Mouse (Mus musculus): ENCODE data around the gene Pramef12. TPM values are rescaled to one million over a fixed set of nuclear protein-coding genes. Genes with fewer than 3 reads are reported as not detected.
"Not testable (repeated sequence)": the region's sequence is repeated elsewhere in the genome, so short reads cannot be mapped to it uniquely, and the experiment has no call there.

Gene Pramef12
- polyA plus RNA-seq, 1 experiment: not detected

- no peak overlapping the region for H3K27ac ChIP-seq (ENCODE audit: insufficient read depth, low read depth, low read length)
- TF ChIP-seq POLR2A (IDR thresholded peaks at IDR 0.05; ENCODE audit: borderline replicate concordance, low read depth, low read length): no peak
- no peak for TF ChIP-seq CTCF (IDR thresholded peaks at IDR 0.05; ENCODE audit: low read depth, low read length)
- H3K4me1 ChIP-seq (ENCODE audit: control insufficient read depth, insufficient read depth, low read length): no peaks in the 10 kb centered on the region
- H3K4me3 ChIP-seq (ENCODE audit: insufficient read depth, low read length): no peak overlapping the region
These were observed 2.0 kb downstream of the Pramef12 start for GRCm38 (mm10) chr4:144406261-144406660.

- TF ChIP-seq CTCF (IDR thresholded peaks at IDR 0.05; ENCODE audit: low read depth, low read length) (no peak), POLR2A (IDR thresholded peaks at IDR 0.05; ENCODE audit: borderline replicate concordance, low read depth, low read length) (no peak)
- H3K27ac ChIP-seq (ENCODE audit: insufficient read depth, low read depth, low read length): no peak overlapping the region
- H3K4me3 ChIP-seq (ENCODE audit: insufficient read depth, low read length): no peak overlapping the region
These were observed 3.7 kb downstream of the Pramef12 start for GRCm38 (mm10) chr4:144404456-144405086.

GRCm38 (mm10) chr4:144402712-144403111 is 5.6 kb downstream of the Pramef12 start:
- Histone ChIP-seq H3K27ac (ENCODE audit: insufficient read depth, low read depth, low read length) (no peak overlapping the region), H3K4me3 (ENCODE audit: insufficient read depth, low read length) (no peak overlapping the region), H3K4me1 (ENCODE audit: control insufficient read depth, insufficient read depth, low read length) (no peaks in the 10 kb centered on the region)
- TF ChIP-seq POLR2A (IDR thresholded peaks at IDR 0.05; ENCODE audit: borderline replicate concordance, low read depth, low read length) (no peak), CTCF (IDR thresholded peaks at IDR 0.05; ENCODE audit: low read depth, low read length) (no peak)

More at GRCm38 (mm10) chr4:144404456-144405086, 3.7 kb downstream of the Pramef12 start:
- no peaks in the 10 kb centered on the region for H3K4me1 ChIP-seq (ENCODE audit: control insufficient read depth, insufficient read depth, low read length)

GRCm38 (mm10) chr4:144396316-144396715 is 11.9 kb downstream of the Pramef12 start:
- H3K4me3 ChIP-seq (ENCODE audit: insufficient read depth, low read length): no peak overlapping the region

GRCm38 (mm10) chr4:144377911-144378310 is 30.4 kb downstream of the Pramef12 start, which contains the start of gene Pramef20:
Gene Pramef20, minus strand, starts transcription at chr4:144377933.
- Histone ChIP-seq H3K4me3 (ENCODE audit: insufficient read depth, low read length) (no peak within 1 kb of the TSS), H3K27ac (ENCODE audit: insufficient read depth, low read depth, low read length) (no peak within 1 kb of the TSS), H3K4me1 (ENCODE audit: control insufficient read depth, insufficient read depth, low read length) (no peaks in the 10 kb centered on the region)
- TF ChIP-seq CTCF (IDR thresholded peaks at IDR 0.05; ENCODE audit: low read depth, low read length) (no peak), POLR2A (IDR thresholded peaks at IDR 0.05; ENCODE audit: borderline replicate concordance, low read depth, low read length) (no peak)

More at GRCm38 (mm10) chr4:144396316-144396715, 11.9 kb downstream of the Pramef12 start:
- TF ChIP-seq CTCF (IDR thresholded peaks at IDR 0.05; ENCODE audit: low read depth, low read length) (no peak), POLR2A (IDR thresholded peaks at IDR 0.05; ENCODE audit: borderline replicate concordance, low read depth, low read length) (no peak)
- no peaks in the 10 kb centered on the region for H3K4me1 ChIP-seq (ENCODE audit: control insufficient read depth, insufficient read depth, low read length)
- no peak overlapping the region for H3K27ac ChIP-seq (ENCODE audit: insufficient read depth, low read depth, low read length)

GRCm38 (mm10) chr4:144357642-144358041 is 50.6 kb downstream of the Pramef12 start, which contains the start of gene Gm13119:
Gene Gm13119, plus strand, starts transcription at chr4:144357942.
- not testable (repeated sequence) for H3K4me3 ChIP-seq (ENCODE audit: insufficient read depth, low read length); H3K27ac ChIP-seq (ENCODE audit: insufficient read depth, low read depth, low read length); H3K4me1 ChIP-seq (ENCODE audit: control insufficient read depth, insufficient read depth, low read length)

Other genes starting within 250 kb of the Pramef12 start
- not detected in 2 replicates for gene Oog3, start 245.8 kb downstream of the Pramef12 start, polyA plus RNA-seq (2012; ENCODE audit: insufficient read depth, insufficient read length, missing spikeins)
- gene Oog2, start 217.7 kb downstream of the Pramef12 start, polyA plus RNA-seq (2012; ENCODE audit: insufficient read depth, insufficient read length, missing spikeins): not detected in 2 replicates
- gene C87977, start 195.1 kb downstream of the Pramef12 start, polyA plus RNA-seq (2012; ENCODE audit: insufficient read depth, insufficient read length, missing spikeins): not detected in 2 replicates
- not detected in 2 replicates for gene Pramel5, start 128.0 kb downstream of the Pramef12 start, polyA plus RNA-seq (2012; ENCODE audit: insufficient read depth, insufficient read length, missing spikeins)
- gene Gm13128, start 78.2 kb downstream of the Pramef12 start, polyA plus RNA-seq (2012; ENCODE audit: insufficient read depth, insufficient read length, missing spikeins): not detected in 2 replicates
- not detected in 2 replicates for gene Gm13119, start 50.5 kb downstream of the Pramef12 start, polyA plus RNA-seq (2012; ENCODE audit: insufficient read depth, insufficient read length, missing spikeins)
- gene Pramef20, start 30.5 kb downstream of the Pramef12 start, polyA plus RNA-seq (2012; ENCODE audit: insufficient read depth, insufficient read length, missing spikeins): not detected in 2 replicates
- gene 1700012P22Rik, start 30.3 kb upstream of the Pramef12 start, polyA plus RNA-seq (2012; ENCODE audit: insufficient read depth, insufficient read length, missing spikeins): not detected in 2 replicates
- gene Gm9944, start 44.9 kb upstream of the Pramef12 start, polyA plus RNA-seq (2012; ENCODE audit: insufficient read depth, insufficient read length, missing spikeins): not detected in 2 replicates
- gene Aadacl3, start 55.3 kb upstream of the Pramef12 start, polyA plus RNA-seq (2012; ENCODE audit: insufficient read depth, insufficient read length, missing spikeins): not detected in 2 replicates
- not detected in 2 replicates for gene 9430007A20Rik, start 111.4 kb upstream of the Pramef12 start, polyA plus RNA-seq (2012; ENCODE audit: insufficient read depth, insufficient read length, missing spikeins)
- not detected in 2 replicates for gene Gm13124, start 156.7 kb upstream of the Pramef12 start, polyA plus RNA-seq (2012; ENCODE audit: insufficient read depth, insufficient read length, missing spikeins)
- not detected in 2 replicates for gene Aadacl4, start 205.2 kb upstream of the Pramef12 start, polyA plus RNA-seq (2012; ENCODE audit: insufficient read depth, insufficient read length, missing spikeins)

All from bone marrow macrophage, adult 2 months (primary cell).